Mouse (Mus musculus): ENCODE measurements around the gene Tacr1. TPM values are rescaled to one million over a fixed set of nuclear protein-coding genes. Genes with fewer than 3 reads are reported as not detected.
A peak's percentile ranks its signal among the peaks of the same experiment; 100 is the strongest.

The Tacr1 gene
- total RNA-seq, 1 experiment from 2014 or later = 0.06 TPM

DNA sequence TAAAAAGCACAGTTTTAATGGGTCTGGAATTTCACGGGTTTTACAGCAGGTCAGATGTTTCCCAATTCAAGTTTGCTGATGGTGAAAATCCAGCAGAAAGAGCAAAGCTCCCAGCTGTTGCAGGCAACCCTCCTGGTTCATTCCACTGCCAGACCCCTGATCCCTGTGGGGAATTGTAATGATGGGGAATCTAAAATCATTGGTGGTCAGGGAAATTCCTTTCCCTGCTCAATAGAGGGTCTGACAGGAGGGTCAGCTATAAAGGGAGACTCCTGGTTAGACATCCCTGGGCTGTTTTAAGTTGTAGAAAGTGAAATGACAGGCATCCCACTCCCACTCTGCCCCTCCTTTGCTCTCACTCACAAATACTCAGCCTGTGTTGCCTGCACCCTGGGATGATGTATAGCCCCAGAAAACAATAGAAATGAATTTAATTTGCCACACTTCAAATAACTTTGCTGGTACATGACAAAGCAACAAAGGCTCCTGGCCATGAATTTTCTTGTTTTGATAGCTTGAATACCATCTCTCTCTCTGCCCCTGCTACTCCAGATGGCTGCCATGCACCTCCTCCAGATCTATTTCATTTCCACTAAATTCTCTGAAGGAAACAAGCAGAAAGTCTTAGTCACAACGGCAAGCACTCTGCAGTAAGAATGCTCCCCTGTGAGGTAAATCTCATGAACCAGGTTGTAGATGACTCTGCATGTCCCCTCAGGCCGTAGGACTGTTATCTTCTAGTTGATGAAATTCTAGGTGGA, 123.2 kb downstream of the Tacr1 start:
- DNase-seq = no peak

DNA sequence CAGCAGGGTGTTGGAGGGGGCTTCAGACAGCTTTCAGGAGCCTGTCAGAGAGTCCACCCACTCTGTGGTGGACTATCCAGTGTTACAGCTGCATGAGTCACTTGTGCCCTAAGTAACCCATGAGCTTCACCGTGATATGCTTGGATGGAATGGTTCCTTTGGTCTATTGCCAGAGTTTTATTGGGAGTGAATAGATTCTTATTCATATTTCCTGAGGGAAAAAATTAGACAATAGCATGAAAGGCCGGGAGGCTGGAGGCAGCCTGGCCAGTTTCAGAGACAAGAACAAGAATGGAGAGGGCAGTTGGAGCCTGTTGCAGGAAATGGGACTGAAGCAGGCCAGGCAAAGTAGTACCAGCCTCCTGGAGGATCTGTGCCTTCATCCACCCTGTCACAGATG, 126.5 kb downstream of the Tacr1 start:
- DNase-seq = no peak

DNA sequence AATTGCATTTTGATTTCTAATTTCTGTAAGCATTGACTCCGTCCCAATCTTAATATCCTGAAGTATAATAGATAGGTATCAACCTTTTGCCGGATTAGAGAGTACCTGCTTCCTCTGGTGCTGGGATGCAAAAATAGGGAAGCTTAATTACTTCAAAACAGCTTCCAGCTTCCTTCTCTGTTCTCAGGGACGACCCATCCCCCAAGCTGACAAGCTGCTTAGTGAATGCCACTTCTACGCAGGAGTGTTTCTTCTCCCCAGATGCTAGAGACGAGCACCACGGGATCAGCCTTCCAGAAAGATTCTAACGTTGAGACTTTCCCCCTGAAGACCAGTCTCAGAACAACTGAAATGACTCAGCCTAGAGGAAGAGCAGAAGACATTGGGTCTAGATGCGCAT, 134.5 kb downstream of the Tacr1 start:
- no peak for DNase-seq

DNA sequence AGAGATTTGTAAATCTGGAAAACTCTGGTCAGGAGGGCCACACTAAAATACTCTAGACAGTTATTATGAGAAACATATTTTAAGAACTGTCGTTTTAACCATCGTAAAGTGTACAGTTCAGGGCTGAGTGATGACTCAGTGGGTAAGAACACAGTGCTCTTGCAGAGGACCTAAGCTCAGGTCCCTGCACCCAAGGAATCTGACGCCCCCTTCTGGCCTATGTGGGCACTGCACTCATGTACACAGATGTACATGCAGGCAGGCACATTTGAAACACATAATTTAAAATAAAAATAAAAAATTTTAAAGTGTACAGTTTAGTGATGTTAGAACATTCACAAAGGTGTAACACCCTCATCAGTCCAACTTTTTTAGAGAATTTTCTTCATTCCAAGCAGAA, 147.1 kb downstream of the Tacr1 start:
- DNase-seq = no peak

DNA sequence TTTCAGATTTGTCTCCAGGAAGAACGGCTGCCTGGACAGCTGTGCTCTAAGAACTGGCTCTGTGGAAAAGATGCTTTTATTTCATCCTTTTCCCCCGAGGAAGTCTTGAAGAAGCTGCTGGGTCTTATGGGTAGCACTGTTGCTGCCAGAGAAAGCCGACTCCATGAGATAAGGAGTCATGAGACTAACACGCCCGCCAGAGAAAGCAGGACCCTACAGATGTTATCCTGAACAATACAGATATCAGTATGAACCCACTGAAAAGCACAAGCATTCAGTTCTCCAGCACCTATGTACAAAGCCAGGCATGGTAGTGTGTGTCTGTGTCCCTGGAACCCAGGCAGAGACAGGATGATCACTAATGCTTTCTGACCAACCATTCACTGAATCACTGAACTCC, 173.3 kb downstream of the Tacr1 start:
- DNase-seq = no peak

DNA sequence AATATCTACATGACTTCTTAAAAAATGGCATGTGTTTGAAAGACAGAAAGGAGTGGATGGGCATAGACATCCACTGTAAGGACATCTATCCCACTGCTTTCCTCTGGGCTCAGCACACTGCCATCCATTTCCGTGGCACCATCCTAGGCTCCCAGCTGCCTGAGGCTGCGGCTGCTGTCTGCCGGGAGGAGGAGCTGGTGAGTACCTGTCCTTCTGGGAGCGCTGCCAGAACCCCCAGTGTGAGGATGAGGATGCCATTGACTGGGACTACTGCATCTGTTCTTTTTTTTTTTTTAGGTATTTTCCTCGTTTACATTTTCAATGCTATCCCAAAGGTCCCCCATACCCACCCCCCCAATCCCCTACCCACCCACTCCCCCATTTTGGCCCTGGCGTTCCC, 183.3 kb downstream of the Tacr1 start:
- no peak for DNase-seq

DNA sequence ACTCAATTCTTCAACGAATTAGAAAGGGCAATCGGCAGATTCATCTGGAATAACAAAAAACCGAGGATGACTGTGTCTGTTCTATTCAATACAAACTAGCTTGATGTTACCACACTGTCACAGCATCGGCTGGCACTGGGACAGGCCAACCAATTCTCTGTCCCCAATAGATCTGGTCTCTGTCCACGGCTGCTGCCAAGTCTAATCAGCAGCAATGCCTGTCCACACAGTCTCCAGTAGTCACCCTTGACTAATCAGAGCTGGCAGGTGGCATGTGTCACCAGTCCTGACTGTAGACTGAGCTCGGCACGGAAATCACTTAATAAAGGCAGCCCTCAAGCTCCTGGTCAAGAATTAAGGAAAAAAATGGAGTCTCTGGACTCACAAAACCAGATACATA, 187.3 kb downstream of the Tacr1 start:
- no peak for DNase-seq

DNA sequence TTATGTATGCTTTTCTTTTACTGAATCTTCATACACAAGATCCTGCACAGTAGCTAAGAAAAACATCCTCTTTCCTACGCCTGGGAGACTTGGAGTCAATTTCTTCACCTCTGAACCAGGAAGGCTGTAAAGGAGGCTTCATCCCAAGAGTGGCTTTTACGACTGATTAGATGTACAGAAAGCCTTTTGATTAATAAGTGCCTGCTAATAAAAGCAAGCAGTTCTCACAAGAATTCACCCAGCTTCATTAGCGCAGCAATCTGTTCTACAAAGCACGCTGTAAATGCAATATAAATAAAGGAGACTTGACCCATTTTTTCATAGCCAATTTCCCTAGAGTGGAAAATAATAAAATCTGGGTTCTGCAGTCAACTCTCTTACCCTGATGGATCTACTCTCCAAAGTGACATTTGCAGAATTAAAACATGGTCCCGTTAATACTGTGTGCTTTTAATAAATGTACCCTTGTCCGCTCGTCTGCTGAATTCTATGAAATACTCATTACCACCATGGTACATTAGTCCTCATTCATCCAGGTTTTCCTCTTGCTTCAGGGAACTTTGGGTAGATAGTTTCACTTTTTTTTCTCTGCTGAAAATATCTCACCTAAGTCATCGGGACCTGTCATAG, 193.4 kb downstream of the Tacr1 start:
- no peak for DNase-seq

DNA sequence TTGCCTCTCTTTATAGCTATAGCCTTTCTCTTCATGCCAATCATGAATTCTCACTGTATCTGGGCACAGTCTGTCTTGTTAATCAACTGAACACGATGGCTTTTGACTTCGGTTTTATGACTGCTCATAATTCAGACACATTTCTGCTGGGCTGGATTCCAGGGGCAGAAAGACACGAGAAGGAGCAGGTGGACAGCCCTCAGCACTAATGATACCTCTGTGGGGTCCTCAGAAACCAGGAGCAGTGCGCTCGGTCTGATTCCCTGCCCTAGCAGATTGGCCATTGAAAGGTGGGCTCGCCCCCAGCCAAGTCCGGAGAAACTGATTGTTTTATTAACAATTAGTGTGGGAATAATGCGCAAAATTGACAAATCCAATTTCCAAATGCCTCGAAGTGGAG, 201.1 kb downstream of the Tacr1 start:
- no peak for DNase-seq

DNA sequence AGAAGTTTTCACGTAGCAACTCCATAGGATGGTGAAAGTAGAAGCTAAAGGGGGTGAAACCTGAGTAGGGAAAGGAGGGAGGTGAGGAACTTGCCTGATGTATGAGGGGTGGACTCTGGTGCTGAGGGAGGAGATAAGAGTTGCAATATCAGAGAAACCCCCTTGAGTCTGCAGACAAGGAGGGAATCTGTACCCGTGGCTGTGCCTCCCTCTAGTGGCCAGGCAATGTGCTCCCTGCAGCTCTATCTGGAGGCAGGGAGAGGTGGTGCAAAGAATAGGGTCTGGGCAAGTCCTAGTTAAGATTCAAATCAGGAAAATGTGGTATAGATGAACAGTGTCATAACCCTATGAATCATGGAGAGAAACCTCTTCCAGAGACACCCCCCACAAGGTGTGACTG, 201.5 kb downstream of the Tacr1 start:
- peak; percentile 37 for DNase-seq

DNA sequence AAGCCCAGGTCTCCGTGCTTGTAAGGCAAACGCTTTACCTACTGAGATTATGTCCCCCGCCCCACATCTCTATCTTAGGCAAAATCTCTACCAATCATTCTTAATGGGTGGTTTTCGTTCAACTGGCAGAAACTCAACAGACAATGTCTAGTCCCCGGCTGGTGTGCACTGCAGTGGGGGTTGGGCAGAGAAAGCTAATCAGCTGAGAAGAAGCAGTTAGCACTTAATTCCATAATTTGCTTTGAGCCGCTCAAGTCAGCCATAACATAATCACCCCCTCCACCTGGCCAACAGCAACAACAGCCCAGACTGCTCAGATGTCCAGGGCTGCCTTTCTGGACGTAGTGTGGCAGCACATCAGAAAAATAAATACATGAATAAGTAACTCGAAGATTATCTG, 202.7 kb downstream of the Tacr1 start:
- no peak for DNase-seq

DNA sequence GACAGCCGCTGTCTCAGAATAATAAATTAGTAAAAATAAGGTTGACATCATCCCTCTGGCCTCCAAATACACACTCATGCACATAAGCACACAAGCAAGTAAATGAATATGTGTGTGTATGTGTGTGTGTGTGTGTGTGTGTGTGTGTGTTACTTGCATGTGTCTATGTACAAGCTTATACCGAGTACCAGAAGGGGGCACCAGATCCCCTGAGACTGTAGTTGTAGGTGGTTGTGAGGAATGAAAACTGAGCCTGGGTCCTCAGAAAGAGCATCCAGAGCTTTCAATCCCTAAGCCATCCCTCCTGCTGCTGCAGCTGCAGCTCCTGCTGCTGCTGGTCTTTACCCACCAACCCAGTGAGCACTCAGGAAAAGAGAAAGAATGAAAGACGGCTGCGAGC, 206.6 kb downstream of the Tacr1 start:
- DNase-seq = no peak

DNA sequence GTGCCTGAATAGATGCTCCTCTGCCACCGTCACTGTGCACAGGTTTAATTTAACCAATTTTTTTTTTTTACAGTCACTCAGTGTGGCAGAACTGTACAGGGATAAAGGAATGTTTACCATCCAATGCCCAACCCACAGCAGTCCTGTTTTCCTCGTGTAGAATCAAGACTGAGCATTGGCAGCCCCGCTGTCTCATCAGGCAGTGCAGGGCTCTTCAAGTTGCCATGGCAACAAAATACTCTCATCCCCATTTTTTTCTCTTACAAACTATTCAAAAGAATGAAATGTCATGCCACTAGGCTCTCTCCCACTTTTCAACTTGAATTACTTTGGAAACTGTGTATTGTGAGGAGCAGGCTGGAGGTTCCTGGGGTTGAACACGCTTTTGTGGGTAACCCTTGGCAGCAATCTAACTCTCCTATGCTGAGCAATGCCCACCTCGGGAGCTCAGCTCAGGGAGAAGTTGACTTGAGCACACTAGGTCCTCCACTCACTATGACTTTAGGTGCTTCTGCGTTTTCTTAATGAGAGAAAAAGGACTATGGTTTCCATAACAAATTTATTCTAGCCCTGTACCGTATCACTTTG, 207.3 kb downstream of the Tacr1 start:
- no peak for DNase-seq
